Mouse (Mus musculus) spleen, postnatal 4 days (tissue): Measurements from ENCODE around the gene Ddo.

ENCODE experiments used
- DNase-seq, 2 experiments: peaks; one replicate each; pipeline ENCODE4 v3.0.0; 2022; ENCODE audit warnings: low spot score in 2 of 2

Gene Ddo

DNA sequence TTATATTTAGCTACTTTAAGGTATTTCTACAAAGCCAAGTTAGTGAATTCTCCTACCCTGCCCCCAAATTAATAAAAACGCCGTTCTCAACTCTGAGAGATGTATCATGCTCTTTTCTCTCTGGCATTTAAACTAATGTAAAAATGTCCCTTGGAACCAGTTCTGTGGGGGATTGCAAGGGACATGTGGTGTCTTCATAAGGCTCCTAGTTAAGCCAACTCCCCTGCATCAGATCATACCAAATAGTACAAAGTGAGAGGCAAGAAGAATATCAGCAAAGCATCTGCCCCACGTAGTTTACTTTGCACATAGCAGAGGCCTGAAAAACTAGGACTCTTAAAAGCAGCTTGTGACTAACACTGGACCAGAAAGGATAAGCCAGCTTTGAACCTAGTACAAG lies 86.9 kb downstream of the Ddo start:
- no peak for DNase-seq

DNA sequence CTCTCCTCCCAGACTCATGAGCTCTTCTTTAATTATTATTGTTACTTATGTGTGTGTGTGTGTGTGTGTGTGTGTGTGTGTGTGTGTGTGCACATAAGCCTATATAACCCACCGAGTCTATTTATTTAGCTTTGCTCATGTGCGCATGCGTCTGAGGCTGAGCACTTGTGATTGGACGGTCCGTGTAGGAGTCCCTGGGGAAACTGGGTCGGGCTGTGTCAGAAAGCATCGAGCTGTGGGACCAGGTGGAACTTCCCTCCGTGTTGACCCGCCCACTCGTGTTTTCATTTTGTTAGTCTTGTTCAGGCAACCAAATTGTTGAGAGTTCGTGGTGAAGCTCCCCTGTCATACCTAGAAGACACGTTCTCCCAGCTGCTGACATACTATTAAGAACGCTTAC lies 88.6 kb downstream of the Ddo start:
- DNase-seq, result peak in 1 of 2 experiments; percentile 22

DNA sequence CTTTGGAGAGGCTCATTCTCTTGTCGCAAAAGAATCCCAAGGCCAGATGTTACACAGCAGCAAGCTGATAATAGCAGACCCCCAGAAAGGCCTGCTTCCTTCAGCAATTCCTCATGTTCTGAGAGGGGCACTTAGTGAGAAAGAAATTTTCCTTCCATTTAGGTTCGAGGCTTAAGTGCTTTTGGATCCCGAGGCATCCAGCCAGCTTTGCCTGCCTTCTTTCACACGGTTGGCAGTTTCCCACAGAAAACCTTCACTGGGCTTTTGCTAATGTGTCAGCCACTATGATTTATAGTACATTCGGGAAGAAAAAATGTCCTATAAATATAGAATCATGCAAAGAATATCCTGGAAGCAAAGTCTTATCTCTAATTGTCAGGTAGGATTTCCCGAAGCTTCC lies 89.3 kb downstream of the Ddo start:
- DNase-seq, result peak in 1 of 2 experiments; percentile 20

DNA sequence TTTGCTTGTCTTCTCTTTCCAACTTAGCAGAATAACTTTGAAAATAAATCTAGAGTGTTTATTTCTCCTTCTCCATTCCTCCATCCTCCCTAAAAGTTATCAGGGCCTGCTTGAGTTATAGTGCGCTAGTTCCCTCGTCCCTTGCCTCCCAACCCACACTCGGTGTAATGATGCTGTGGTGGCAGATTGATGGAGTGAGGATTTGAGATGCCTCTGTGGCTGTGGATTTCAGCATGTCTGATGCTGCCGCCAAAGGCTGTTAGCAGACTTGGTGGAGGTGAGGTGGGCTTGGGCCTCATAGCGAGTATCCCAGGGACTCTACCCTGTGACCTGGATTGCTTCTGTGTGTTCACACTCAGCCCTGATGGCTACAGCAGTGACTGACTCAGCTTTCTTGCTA lies 91.1 kb downstream of the Ddo start:
- no peak for DNase-seq

DNA sequence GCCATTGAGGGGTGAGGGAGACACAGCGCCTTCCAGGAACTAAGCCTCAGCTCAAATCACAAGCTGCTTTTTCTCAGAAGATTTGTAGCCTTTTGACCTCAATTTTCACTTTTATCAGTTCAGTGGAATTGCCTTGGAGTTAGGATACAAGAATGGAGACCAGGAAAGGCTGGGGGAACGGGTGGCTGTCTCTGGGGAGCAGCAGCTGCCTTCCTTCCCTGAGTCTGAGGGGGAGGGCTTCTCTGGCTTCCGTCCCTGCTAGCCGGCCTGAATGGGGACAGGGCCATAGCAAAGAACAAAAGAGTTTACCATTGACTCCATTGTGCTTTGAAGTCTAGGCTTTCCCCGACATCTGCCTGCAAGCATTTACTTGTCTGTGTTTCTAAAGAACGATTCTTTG lies 94.5 kb downstream of the Ddo start:
- no peak for DNase-seq

DNA sequence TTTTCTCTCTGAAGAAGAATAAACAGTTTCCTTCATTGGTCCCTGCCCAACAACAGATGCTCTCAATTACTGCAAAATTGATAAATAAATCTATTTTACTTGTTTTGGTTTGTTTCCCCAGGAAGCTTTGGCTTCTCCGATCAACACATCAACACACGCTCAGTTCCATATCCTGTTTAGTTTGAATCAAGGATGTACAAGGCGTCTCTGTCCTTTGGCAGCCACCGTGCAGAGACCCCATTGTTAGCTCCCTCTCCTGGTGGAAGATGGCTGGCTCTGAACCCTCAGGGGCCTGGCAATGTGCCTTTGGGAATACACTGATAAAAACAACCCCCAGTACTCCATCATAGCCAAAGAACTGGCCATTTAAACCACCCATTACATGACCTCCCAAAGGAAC lies 95.3 kb downstream of the Ddo start:
- DNase-seq, result no peak

DNA sequence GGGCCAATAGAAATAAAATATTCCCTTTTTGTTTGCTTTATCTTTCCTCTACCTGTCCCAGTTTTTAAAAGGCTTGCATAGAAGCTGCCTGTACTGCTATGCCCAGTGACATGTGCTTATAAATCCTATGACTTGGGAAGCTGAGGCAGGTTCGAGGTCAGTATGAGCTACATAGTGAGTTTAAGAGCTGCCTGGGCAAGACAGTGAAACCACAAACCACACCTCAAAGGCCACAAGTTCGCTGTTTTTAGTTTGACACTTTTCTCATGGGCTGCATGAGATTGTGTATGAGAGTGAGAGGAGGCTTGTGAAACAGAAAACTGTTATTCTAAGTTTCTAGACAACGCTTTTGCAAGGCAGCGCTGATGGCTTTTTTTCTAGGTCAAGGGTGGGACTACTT lies 95.7 kb downstream of the Ddo start:
- peak in 1 of 2 experiments; percentile 17 for DNase-seq

DNA sequence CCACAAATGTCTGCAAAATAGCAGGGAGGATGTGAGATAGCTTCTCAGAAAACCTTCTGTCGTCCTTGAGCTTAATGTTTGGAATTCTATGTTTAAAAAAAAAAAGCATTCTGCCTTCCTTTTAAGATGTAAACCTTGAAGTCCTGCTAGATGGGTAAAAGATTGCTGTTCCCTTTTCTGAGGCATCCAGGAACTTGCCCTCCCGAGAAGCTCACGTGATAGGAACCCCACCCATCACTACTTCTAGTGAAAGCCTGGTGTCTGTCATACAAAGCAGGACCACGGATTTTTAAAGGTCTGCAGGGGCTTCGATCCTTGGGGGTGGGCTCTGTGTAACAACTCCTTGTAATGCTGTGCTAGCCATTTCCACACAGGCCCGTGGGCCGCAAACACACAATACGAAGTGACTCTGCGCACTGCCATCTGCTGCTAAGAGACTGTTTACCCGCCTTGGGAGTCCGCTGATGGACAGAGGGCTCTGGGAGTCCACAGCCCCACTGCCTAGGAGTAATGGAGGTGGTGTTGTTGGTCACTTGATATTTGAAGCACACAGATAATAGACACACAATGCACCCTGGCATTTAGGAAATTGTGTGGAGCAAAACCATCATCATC lies 96.6 kb downstream of the Ddo start:
- DNase-seq, result peak in 1 of 2 experiments; percentile 48

DNA sequence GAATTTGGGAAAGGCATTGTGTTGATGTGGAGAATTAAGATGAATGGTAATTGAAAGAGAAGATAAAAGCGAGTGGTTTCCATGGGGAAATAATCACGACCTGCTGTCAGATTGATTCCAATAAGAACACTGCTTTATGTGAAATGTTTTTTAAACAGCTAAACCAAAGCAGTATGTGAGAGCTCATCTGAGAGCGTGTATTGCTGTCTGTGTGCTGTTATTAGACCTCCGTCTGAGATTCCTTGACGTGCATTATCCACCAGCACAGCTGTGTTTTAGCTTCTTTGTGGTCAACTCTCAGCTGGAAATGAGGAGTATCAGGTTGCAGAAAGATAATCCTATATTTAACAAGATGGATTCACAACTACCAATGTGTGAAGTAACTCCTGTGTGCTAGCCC lies 97.2 kb downstream of the Ddo start:
- DNase-seq, result no peak

DNA sequence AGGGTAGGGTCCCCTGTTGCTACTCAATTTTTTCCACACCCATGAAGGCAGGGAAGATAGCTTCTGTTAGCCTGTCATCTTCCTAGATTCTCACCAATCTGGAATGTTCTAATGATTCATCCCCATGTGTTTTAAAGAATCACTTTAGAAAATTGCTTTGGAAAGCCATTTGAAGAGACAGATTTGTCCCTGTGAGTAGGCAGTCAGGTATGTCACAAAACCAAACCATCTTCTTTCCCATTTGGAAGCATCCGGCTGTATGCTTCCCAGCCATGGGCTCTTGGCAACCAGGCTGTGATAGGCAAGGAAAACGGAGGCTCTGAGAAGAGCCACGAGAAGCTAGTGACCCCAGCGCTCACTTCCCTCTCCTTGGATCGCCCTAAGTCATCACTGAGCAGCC lies 100.4 kb downstream of the Ddo start:
- DNase-seq, result no peak
